Mouse (Mus musculus) kidney, postnatal 0 days (tissue): ENCODE results near the gene Map2k4. TPM values are rescaled to one million over a fixed set of nuclear protein-coding genes. Genes with fewer than 3 reads are reported as not detected.

ENCODE experiments used
- ATAC-seq: fragments of 200-750 bp; cut with Nextera tagmentation; replicated peaks from 2 replicates; pipeline ENCODE4 v1.8.0; 2017; ENCODE audit warnings: low read depth, moderate number of reproducible peaks, moderate TSS enrichment, moderate library complexity; ENCODE audit not compliant: low FRiP score
- DNase-seq: peaks from one replicate; pipeline ENCODE4 v3.0.0-alpha.2; 2016; ENCODE audit warnings: low spot score
- H3K27ac ChIP-seq: fragments of 300-500 bp; sonication (generic); 2 replicates; pipeline ENCODE4 v1.5.1; 2014; ENCODE audit warnings: mild to moderate bottlenecking
- H3K27me3 ChIP-seq: fragments of 300-500 bp; sonication (generic); 2 replicates; pipeline ENCODE4 v1.6.1; 2014; ENCODE audit warnings: low read length, mixed read lengths; ENCODE audit not compliant: insufficient read depth
- H3K36me3 ChIP-seq: fragments of 300-500 bp; sonication (generic); 2 replicates; pipeline ENCODE4 v1.6.1; 2014; ENCODE audit warnings: low read length, mixed read lengths; ENCODE audit not compliant: insufficient read depth
- H3K4me1 ChIP-seq: fragments of 300-500 bp; sonication (generic); replicated peaks from 2 replicates; pipeline ENCODE4 v1.6.1; 2014; ENCODE audit warnings: antibody characterized with exemption, low read length, mixed read lengths; ENCODE audit not compliant: insufficient read depth
- H3K4me2 ChIP-seq: fragments of 300-500 bp; sonication (generic); 2 replicates; pipeline ENCODE4 v1.6.1; 2014; ENCODE audit warnings: mild to moderate bottlenecking, low read length, moderate library complexity, mixed read lengths
- H3K4me3 ChIP-seq: fragments of 300-500 bp; sonication (generic); replicated peaks from 2 replicates; pipeline ENCODE4 v1.5.1; 2014; ENCODE audit warnings: low read depth, low read length
- H3K9ac ChIP-seq: fragments of 300-500 bp; sonication (generic); 2 replicates; pipeline ENCODE4 v1.6.1; 2014; ENCODE audit warnings: low read depth, low read length
- H3K9me3 ChIP-seq: fragments of 300-500 bp; sonication (generic); replicated peaks from 2 replicates; pipeline ENCODE4 v1.6.1; 2016; ENCODE audit warnings: low read length, inconsistent platforms, mixed read lengths
- CTCF ChIP-seq: IDR thresholded peaks from 2 replicates; pipeline ENCODE4 v1.5.1; 2016; ENCODE audit warnings: antibody characterized with exemption, low read depth, mild to moderate bottlenecking, moderate library complexity
- WGBS: fragments of 180-500 bp; shearing (Covaris S2); extraction: QIAGEN DNeasy Blood & Tissue Kit; methylation state at CpG from one replicate; pipeline ENCODE4 v1.1.7; 2014; 5-methylcytosine and 5-hydroxymethylcytosine counted together
- polyA plus RNA-seq: library from polyadenylated mRNA; unstranded; fragments of >200 nt; fragmentation: Nextera tagmentation; extraction: Ambion mirVana; gene quantifications from 2 replicates; pipeline ENCODE4 v1.2.1, GENCODE M21; 2015

The Map2k4 gene
- polyA plus RNA-seq, 1 experiment from 2014 or later: 55.7 TPM

DNA sequence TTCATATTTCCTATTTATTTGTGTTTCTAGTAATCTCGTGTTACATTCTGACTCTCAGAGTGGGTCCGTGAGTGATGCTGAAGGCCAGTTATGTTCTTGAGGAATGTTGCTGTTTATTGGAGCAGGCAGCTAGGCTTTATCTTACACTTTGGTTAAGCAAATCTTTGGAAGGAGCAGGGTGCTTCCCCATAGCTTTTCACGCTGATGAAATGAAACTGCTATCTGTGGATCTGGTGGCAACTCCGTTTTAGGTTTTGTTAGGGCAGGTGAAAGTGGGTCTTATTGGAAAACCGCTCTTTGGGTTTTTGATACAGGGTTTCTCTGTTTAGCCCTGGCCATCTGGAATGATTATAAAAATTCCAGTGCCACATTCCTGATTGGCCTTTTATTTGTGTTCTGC, 24.0 kb upstream of the Map2k4 start:
- WGBS: 58% methylated on average over 5 of the region's 5 CpGs
- no peak overlapping the region for H3K4me2 ChIP-seq
- H3K4me1 ChIP-seq: 0 out of 2 replicates have a peak, but pooled peaks cover 3% of the 10 kb centered on the region
- H3K9ac ChIP-seq: no peak overlapping the region
- no peak overlapping the region for H3K4me3 ChIP-seq
- no peaks in the 10 kb centered on the region for H3K9me3 ChIP-seq
- DNase-seq: no peak
- no peak for ATAC-seq
- no peaks in the 10 kb centered on the region for H3K27me3 ChIP-seq
- TF ChIP-seq CTCF: no peak
- H3K27ac ChIP-seq: no peak overlapping the region
- peaks cover 23% of the 10 kb centered on the region for H3K36me3 ChIP-seq

DNA sequence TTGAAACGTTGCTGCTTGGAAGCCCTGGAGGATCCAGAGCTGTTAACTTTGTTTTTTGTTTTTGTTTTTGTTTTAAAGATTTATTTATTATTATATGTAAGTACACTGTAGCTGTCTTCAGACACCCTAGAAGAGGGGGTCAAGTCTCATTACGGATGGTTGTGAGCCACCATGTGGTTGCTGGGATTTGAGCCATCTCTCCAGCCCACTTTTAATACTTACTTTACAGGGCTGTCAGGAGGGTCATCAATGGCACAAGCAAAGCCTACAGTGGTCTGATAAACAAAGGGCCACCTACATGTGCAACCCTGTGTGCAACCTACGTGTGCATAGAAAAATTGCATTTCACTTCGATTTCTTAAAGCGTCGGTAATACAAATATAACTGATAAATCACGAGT, 19.5 kb upstream of the Map2k4 start:
- peak overlapping the region; percentile 98 for H3K4me2 ChIP-seq
- H3K4me1 ChIP-seq: 0 out of 2 replicates have a peak, but pooled peaks cover 3% of the 10 kb centered on the region
- H3K9me3 ChIP-seq: no peaks in the 10 kb centered on the region
- TF ChIP-seq CTCF: no peak
- DNase-seq (no peak), ATAC-seq (no peak)
- H3K27ac ChIP-seq: peak overlapping the region; percentile 87
- H3K27me3 ChIP-seq: no peaks in the 10 kb centered on the region
- 45% methylated on average over 7 of the region's 7 CpGs for WGBS
- no peaks in the 10 kb centered on the region for H3K36me3 ChIP-seq
- H3K9ac ChIP-seq: peak overlapping the region; percentile 85
- H3K4me3 ChIP-seq: peak overlapping the region; percentile 84

DNA sequence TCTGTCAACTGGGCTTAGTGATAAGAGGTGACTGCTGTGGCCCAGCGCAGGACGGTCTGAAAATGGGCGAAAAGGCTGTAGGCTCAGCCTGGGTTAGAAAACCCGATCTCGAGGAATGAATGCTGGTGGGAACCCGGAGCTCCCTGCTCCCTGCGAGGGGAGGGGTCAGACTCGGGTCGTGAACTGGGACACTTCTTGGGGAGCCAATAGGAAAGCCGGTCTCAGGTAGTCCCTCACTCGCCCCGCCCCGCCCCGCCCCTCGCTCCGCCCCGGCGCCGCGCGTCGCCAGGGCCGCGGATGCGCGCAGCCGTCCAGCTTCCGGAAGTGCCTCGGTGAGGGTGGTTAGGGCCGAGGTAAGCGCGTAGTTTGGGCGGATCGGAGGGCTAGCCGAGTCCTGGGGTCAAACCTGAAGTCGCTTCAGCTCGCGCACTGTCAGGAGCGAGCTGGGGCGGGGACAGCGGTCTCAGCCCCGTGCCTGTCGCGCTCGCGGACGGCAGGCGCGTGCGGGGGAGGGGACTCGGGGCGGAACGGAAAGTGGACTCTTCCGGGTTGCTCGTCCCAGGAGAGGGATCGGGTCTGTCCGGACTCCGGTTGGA, 18.9 kb upstream of the Map2k4 start, which contains the start of gene Zkscan6:
TSS of gene Zkscan6 (plus strand) at position 267 of the 596 bp plus-strand sequence.
- DNase-seq: peak; percentile 94
- under 1% methylated on average over 57 of the region's 58 CpGs for WGBS
- Histone ChIP-seq H3K27me3 (no peaks in the 10 kb centered on the region), H3K4me1 (0 out of 2 replicates have a peak, but pooled peaks cover 3% of the 10 kb centered on the region), H3K9ac (peak within 1 kb of the TSS; percentile 85), H3K36me3 (no peaks in the 10 kb centered on the region), H3K4me2 (peak within 1 kb of the TSS; percentile 98), H3K9me3 (no peaks in the 10 kb centered on the region), H3K4me3 (peak within 1 kb of the TSS; percentile 84), H3K27ac (peak within 1 kb of the TSS; percentile 87)
- ATAC-seq: peak; percentile 98
- no peak for TF ChIP-seq CTCF

DNA sequence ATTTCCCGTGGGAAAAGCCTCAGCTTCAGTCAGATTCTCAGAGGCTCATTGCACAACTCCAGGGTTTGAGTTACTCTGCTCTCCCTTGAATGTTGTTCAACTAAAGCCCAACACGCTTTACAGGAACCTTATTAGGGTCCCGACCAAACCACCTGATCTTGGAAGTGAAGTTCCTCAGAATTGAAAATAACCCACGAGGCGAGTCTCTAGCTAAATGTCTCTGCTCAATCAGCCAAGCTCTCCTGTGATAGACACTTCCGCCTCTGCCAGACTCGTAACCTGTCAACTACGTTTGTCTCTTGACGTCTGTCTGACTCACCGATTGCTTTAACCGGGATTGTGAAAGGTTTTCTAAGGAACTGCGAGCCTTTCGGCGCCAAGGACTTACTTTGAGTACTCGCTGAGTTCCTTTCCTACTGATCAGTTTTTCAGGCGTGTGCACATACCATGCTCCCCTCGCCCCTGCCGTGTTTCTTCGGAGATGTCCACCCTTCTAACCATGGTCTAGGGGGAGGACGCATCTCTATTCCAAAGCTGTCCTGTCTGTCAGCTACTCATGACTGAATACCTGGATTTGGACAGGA, 18.3 kb upstream of the Map2k4 start:
- Histone ChIP-seq H3K4me1 (0 out of 2 replicates have a peak, but pooled peaks cover 3% of the 10 kb centered on the region), H3K36me3 (no peaks in the 10 kb centered on the region), H3K27ac (peak overlapping the region; percentile 87), H3K4me3 (peak overlapping the region; percentile 84), H3K4me2 (peak overlapping the region; percentile 98), H3K9me3 (no peaks in the 10 kb centered on the region), H3K9ac (peak overlapping the region; percentile 85), H3K27me3 (no peaks in the 10 kb centered on the region)
- WGBS: 1% methylated on average over 20 of the region's 20 CpGs
- DNase-seq (peak; percentile 18), ATAC-seq (no peak)
- no peak for TF ChIP-seq CTCF

DNA sequence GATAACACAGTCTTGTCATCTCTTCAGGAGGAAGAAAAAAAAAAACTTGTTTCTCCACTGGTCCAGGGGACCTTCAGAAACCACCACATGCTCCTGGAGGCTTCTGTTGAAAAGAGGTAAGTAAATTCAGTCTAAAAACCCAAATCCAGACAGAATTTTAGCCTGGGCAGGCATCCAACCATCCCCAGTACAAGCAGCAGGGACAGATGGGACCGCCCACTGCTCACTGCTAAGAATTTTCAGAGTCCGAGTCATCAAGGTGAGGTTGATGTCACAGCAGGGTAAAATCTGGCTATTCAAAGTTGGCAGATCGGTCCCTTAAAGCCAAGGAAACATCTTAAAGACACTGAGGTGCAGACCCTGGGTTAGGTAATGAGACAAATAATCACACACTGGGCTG, 13.8 kb upstream of the Map2k4 start:
- H3K36me3 ChIP-seq: no peaks in the 10 kb centered on the region
- no peaks in the 10 kb centered on the region for H3K27me3 ChIP-seq
- no peak overlapping the region for H3K4me3 ChIP-seq
- no peaks in the 10 kb centered on the region for H3K4me1 ChIP-seq
- H3K9me3 ChIP-seq: no peaks in the 10 kb centered on the region
- H3K4me2 ChIP-seq: no peak overlapping the region
- H3K27ac ChIP-seq: no peak overlapping the region
- TF ChIP-seq CTCF: no peak
- no peak overlapping the region for H3K9ac ChIP-seq
- DNase-seq: no peak
- no peak for ATAC-seq
- WGBS: 52% methylated on average over 3 of the region's 3 CpGs

DNA sequence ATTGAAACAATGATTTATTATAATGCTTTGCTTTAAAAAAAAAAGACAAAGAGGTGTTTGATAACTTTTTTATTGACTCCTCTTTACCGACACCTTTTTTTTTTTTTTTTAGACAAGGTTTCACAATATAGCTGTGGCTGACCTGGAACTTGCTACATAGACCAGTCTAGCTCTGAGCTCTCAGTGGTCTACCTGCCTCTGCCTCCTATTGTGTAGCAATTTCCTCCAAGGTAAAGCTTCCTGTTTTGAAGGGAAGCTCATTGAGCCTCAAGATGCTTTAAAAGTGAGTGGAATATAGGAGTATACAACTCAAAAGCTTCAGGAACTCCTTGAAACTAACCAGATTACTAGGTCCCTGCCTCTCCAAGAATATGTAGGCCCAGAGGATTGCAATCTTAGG, 7.8 kb upstream of the Map2k4 start:
- TF ChIP-seq CTCF: no peak
- no peaks in the 10 kb centered on the region for H3K4me1 ChIP-seq
- H3K27me3 ChIP-seq: no peaks in the 10 kb centered on the region
- H3K36me3 ChIP-seq: no peaks in the 10 kb centered on the region
- H3K9me3 ChIP-seq: no peaks in the 10 kb centered on the region
- H3K4me3 ChIP-seq: no peak overlapping the region
- no peak overlapping the region for H3K9ac ChIP-seq
- H3K27ac ChIP-seq: no peak overlapping the region
- DNase-seq (no peak), ATAC-seq (no peak)
- 87% methylated on average over 1 of the region's 1 CpGs for WGBS
- no peak overlapping the region for H3K4me2 ChIP-seq
